Mouse (Mus musculus) MEL (cell line): ENCODE data around the gene Dmrta2. TPM values are rescaled to one million over a fixed set of nuclear protein-coding genes. Genes with fewer than 3 reads are reported as not detected.

Experiments used
- DNase-seq: peaks from one replicate; pipeline ENCODE4 v3.0.0; 2011; ENCODE audit warnings: low read depth, low spot score
- H3K27ac ChIP-seq: 2 replicates; pipeline ENCODE4 v1.5.1; 2012; ENCODE audit warnings: low read depth, mild to moderate bottlenecking, control low read depth, low read length, moderate library complexity; ENCODE audit not compliant: control insufficient read depth
- H3K27me3 ChIP-seq, 2 experiments: fragments of 150-350 bp in 1 of 2; sonication (generic) in 1 of 2; 2 replicates each; pipeline ENCODE4 v1.6.1; 2012; ENCODE audit warnings: low read length in 2 of 2, mild to moderate bottlenecking in 2 of 2, improper control_type of control experiment in 1 of 2, moderate library complexity in 1 of 2; ENCODE audit not compliant: insufficient read depth in 2 of 2, control insufficient read depth in 1 of 2
- H3K36me3 ChIP-seq, 2 experiments: 2 replicates each; pipeline ENCODE4 v1.6.1; 2012 to 2014; ENCODE audit warnings: low read length in 2 of 2, improper control_type of control experiment in 1 of 2, inconsistent platforms in 1 of 2, mild to moderate bottlenecking in 1 of 2; ENCODE audit not compliant: insufficient read depth in 2 of 2, control insufficient read depth in 1 of 2
- H3K4me1 ChIP-seq, 2 experiments: fragments of 150-350 bp in 1 of 2; sonication (generic) in 1 of 2; 2 replicates each; pipeline ENCODE4 v1.6.1; 2012; ENCODE audit warnings: low read length in 2 of 2, improper control_type of control experiment in 1 of 2, mild to moderate bottlenecking in 1 of 2; ENCODE audit not compliant: insufficient read depth in 2 of 2, control insufficient read depth in 1 of 2
- H3K4me3 ChIP-seq, 2 experiments: fragments of 150-350 bp in 1 of 2; sonication (generic) in 1 of 2; 2 replicates each; pipeline ENCODE4 v1.5.1; 2012; ENCODE audit warnings: low read depth in 2 of 2, low read length in 2 of 2, mild to moderate bottlenecking in 2 of 2, moderate library complexity in 2 of 2, control low read depth in 1 of 2, improper control_type of control experiment in 1 of 2; ENCODE audit not compliant: control insufficient read depth in 1 of 2, insufficient read depth in 1 of 2
- H3K79me2 ChIP-seq: 2 replicates; pipeline ENCODE4 v1.6.1; 2012; ENCODE audit warnings: mild to moderate bottlenecking, low read length, moderate library complexity; ENCODE audit not compliant: control insufficient read depth, poor library complexity, insufficient read depth
- H3K9ac ChIP-seq: 2 replicates; pipeline ENCODE4 v1.6.1; 2012; ENCODE audit warnings: low read depth, mild to moderate bottlenecking, control low read depth, low read length, moderate library complexity; ENCODE audit not compliant: control insufficient read depth, poor library complexity, severe bottlenecking
- H3K9me3 ChIP-seq: fragments of 150-350 bp; sonication (generic); replicated peaks from 2 replicates; pipeline ENCODE4 v1.6.1; 2012; ENCODE audit warnings: mild to moderate bottlenecking, low read length, improper control_type of control experiment, moderate library complexity; ENCODE audit not compliant: insufficient read depth
- BHLHE40 ChIP-seq: IDR thresholded peaks from 2 replicates; pipeline ENCODE4 v1.6.1; 2012; ENCODE audit warnings: low read depth, mild to moderate bottlenecking, inconsistent platforms, low read length, improper control_type of control experiment, borderline replicate concordance
- CHD1 ChIP-seq: IDR thresholded peaks from 2 replicates; pipeline ENCODE4 v1.6.1; 2012; ENCODE audit warnings: low read depth, mild to moderate bottlenecking, inconsistent platforms, low read length, improper control_type of control experiment
- CTCF ChIP-seq, 3 experiments: IDR thresholded peaks in 2 of 3; conservative IDR thresholded peaks in 1 of 3; 2 replicates each; pipeline ENCODE4 v1.5.1; 2011 to 2012; ENCODE audit warnings: low read length in 3 of 3, low read depth in 2 of 3, mild to moderate bottlenecking in 2 of 3, improper control_type of control experiment in 1 of 3, inconsistent platforms in 1 of 3, mixed read lengths in 1 of 3, moderate library complexity in 1 of 3; ENCODE audit not compliant: control insufficient read depth in 1 of 3, insufficient read depth in 1 of 3, poor library complexity in 1 of 3, severe bottlenecking in 1 of 3
- E2F4 ChIP-seq: IDR thresholded peaks from 2 replicates; pipeline ENCODE4 v1.6.1; 2011; ENCODE audit warnings: low read depth, low read length, improper control_type of control experiment, borderline replicate concordance
- EP300 ChIP-seq, 2 experiments: IDR thresholded peaks; 2 replicates each; pipeline ENCODE4 v1.6.1; 2011; ENCODE audit warnings: improper control_type of control experiment in 2 of 2, low read length in 2 of 2, low read depth in 1 of 2, mild to moderate bottlenecking in 1 of 2
- ETS1 ChIP-seq: IDR thresholded peaks from 2 replicates; pipeline ENCODE4 v1.6.1; 2012; ENCODE audit warnings: low read depth, mild to moderate bottlenecking, inconsistent platforms, low read length, improper control_type of control experiment, moderate library complexity
- GABPA ChIP-seq: IDR thresholded peaks from 2 replicates; pipeline ENCODE4 v1.6.1; 2012; ENCODE audit warnings: low read depth, mild to moderate bottlenecking, inconsistent platforms, low read length, improper control_type of control experiment, moderate library complexity
- JUND ChIP-seq: IDR thresholded peaks from 2 replicates; pipeline ENCODE4 v1.6.1; 2011; ENCODE audit warnings: low read depth, mild to moderate bottlenecking, improper control_type of control experiment, low read length
- KAT2A ChIP-seq: conservative IDR thresholded peaks from 2 replicates; pipeline ENCODE4 v1.6.1; 2012; ENCODE audit warnings: low read depth, low read length, improper control_type of control experiment, inconsistent platforms
- MAFK ChIP-seq: IDR thresholded peaks from 2 replicates; pipeline ENCODE4 v1.6.1; 2011; ENCODE audit warnings: low read depth, mild to moderate bottlenecking, low read length, improper control_type of control experiment, borderline replicate concordance
- MAX ChIP-seq: IDR thresholded peaks from 2 replicates; pipeline ENCODE4 v1.6.1; 2011; ENCODE audit warnings: low read length, improper control_type of control experiment
- MYC ChIP-seq: IDR thresholded peaks from 2 replicates; pipeline ENCODE4 v1.6.1; 2011; ENCODE audit warnings: low read depth, mild to moderate bottlenecking, low read length, improper control_type of control experiment, moderate library complexity
- NRF1 ChIP-seq: IDR thresholded peaks from 2 replicates; pipeline ENCODE4 v1.6.1; 2014; ENCODE audit warnings: low read depth, mild to moderate bottlenecking, inconsistent platforms, low read length, improper control_type of control experiment, moderate library complexity; ENCODE audit not compliant: poor library complexity, insufficient read depth, severe bottlenecking
- SIN3A ChIP-seq: IDR thresholded peaks from 2 replicates; pipeline ENCODE4 v1.6.1; 2012; ENCODE audit warnings: low read length, improper control_type of control experiment, inconsistent platforms
- SMC3 ChIP-seq: IDR thresholded peaks from 2 replicates; pipeline ENCODE4 v1.6.1; 2011; ENCODE audit warnings: low read depth, low read length, improper control_type of control experiment
- TBP ChIP-seq: IDR thresholded peaks from 2 replicates; pipeline ENCODE4 v1.8.0; 2011; ENCODE audit warnings: low read depth, low read length, improper control_type of control experiment
- TCF12 ChIP-seq: IDR thresholded peaks from 2 replicates; pipeline ENCODE4 v1.6.1; 2014; ENCODE audit warnings: low read depth, mild to moderate bottlenecking, inconsistent platforms, low read length, improper control_type of control experiment, moderate library complexity
- UBTF ChIP-seq: IDR thresholded peaks from 2 replicates; pipeline ENCODE4 v1.6.1; 2012; ENCODE audit warnings: low read depth, mild to moderate bottlenecking, inconsistent platforms, low read length, improper control_type of control experiment, moderate library complexity, borderline replicate concordance; ENCODE audit not compliant: insufficient read depth
- USF1 ChIP-seq: IDR thresholded peaks from 2 replicates; pipeline ENCODE4 v1.6.1; 2014; ENCODE audit warnings: low read depth, mild to moderate bottlenecking, inconsistent platforms, low read length, improper control_type of control experiment, moderate library complexity
- USF2 ChIP-seq, 2 experiments: IDR thresholded peaks; 2 replicates each; pipeline ENCODE4 v1.6.1; 2011 to 2012; ENCODE audit warnings: improper control_type of control experiment in 2 of 2, low read length in 2 of 2, borderline replicate concordance in 1 of 2, inconsistent platforms in 1 of 2, low read depth in 1 of 2, mild to moderate bottlenecking in 1 of 2; ENCODE audit not compliant: insufficient read depth in 1 of 2
- ZC3H11A ChIP-seq: IDR thresholded peaks from 2 replicates; pipeline ENCODE4 v1.6.1; 2012; ENCODE audit warnings: low read depth, mild to moderate bottlenecking, inconsistent platforms, low read length, improper control_type of control experiment
- ZKSCAN1 ChIP-seq: IDR thresholded peaks from 2 replicates; pipeline ENCODE4 v1.6.1; 2012; ENCODE audit warnings: low read depth, mild to moderate bottlenecking, inconsistent platforms, low read length, improper control_type of control experiment, moderate library complexity
- polyA plus RNA-seq, 2 experiments: library from polyadenylated mRNA; stranded (reverse) in 1 of 2; unstranded in 1 of 2; fragments of >175 nt in 1 of 2; fragments of >200 nt in 1 of 2; gene quantifications; 2 replicates each; pipeline versions ENCODE4 v1.2.1 to v1.2.4; 2012; ENCODE audit warnings: low replicate concordance in 2 of 2, low read depth in 1 of 2; ENCODE audit not compliant: insufficient read length in 2 of 2, insufficient read depth in 1 of 2, missing spikeins in 1 of 2
- total RNA-seq: library from RNA; depleted of rRNA; stranded (reverse); fragments of 300-350 nt; gene quantifications from 2 replicates; pipeline ENCODE4 v1.2.3, GENCODE M21; 2012

The Dmrta2 gene
- total and polyA plus RNA-seq, 3 experiments, result 0.08 to 0.11 TPM; not detected in 1

DNA sequence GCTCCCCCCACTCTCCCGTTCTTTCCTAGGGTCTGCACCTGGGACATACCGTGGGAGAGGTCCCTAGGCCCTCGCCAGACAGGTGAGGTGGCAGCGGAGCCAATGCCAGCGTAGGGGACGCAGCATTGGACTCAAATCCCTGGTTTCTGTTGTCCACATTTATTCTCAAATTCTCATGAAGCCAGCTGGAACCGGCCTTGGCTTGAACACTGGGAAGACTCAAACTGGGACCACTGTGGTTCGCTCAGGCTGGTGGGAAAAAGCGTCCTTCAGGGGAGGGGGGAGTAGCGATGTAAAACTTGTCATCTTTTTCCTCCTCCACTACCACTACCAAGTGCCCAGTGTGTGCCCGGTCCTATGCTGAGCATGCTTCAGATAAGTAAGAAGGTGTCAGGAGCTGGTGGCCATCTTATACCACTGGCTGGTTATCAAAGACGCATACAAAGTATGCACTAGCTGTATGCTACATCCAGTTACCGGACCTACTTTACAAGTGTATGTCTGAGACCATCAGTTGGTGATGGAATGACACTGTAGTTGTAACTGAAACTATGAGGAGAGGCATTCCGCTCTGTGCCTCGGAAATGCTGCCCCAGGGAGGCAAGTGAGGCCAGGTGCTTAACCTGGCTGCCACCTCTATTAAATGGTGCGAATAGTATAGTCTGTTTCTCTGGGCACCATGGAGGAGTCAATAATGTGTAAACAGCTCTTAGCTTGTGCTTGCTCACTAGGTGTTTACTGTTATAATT is 7.7 kb downstream of the Dmrta2 start:
- H3K27ac ChIP-seq, result no peak overlapping the region
- no peak for DNase-seq
- H3K4me3 ChIP-seq, result no peak overlapping the region
- H3K36me3 ChIP-seq, result no peaks in the 10 kb centered on the region
- no peaks in the 10 kb centered on the region for H3K79me2 ChIP-seq
- H3K9ac ChIP-seq, result no peak overlapping the region
- no peaks in the 10 kb centered on the region for H3K27me3 ChIP-seq
- no peaks in the 10 kb centered on the region for H3K4me1 ChIP-seq
- no peaks in the 10 kb centered on the region for H3K9me3 ChIP-seq
- TF ChIP-seq UBTF (no peak), ZC3H11A (no peak), SMC3 (no peak), USF2 (IDR thresholded peaks at IDR 0.05; ENCODE audit: borderline replicate concordance in 1 of 2, insufficient read depth in 1 of 2, low read depth in 1 of 2, low read length in 2 of 2) (no peak), CTCF (IDR thresholded peaks at IDR 0.05 in 2 of 3, conservative IDR thresholded peaks at IDR 0.05 in 1 of 3; ENCODE audit: control insufficient read depth in 1 of 3, insufficient read depth in 1 of 3, low read depth in 2 of 3, low read length in 3 of 3, poor library complexity in 1 of 3, severe bottlenecking in 1 of 3) (no peak), GABPA (no peak), JUND (no peak), TCF12 (no peak), TBP (no peak)

DNA sequence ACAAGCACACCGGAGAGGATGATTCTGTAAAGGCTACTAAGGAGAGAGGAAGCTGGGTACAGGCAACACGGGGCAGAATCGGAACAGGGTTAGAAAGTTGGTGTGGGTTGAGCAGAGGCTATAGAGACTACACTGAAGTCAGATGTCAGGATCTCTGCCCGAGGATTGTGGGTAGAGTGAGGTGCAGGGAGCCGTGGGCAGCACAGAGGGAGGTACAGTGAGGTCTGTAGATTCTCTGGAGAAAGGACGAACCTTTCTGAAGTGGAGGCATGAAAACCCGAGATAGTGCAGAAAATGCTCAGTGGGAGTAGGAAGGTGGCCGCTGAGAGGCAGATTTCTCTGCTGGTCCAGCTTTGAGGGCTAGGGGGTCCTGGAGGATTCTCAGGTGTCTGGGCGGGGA is 8.4 kb downstream of the Dmrta2 start:
- Histone ChIP-seq H3K79me2 (no peaks in the 10 kb centered on the region), H3K27me3 (no peaks in the 10 kb centered on the region), H3K27ac (no peak overlapping the region), H3K9me3 (no peaks in the 10 kb centered on the region), H3K36me3 (no peaks in the 10 kb centered on the region), H3K4me3 (no peak overlapping the region), H3K9ac (no peak overlapping the region), H3K4me1 (no peaks in the 10 kb centered on the region)
- DNase-seq, result no peak
- TF ChIP-seq GABPA (no peak), KAT2A (no peak), CHD1 (no peak), CTCF (IDR thresholded peaks at IDR 0.05 in 2 of 3, conservative IDR thresholded peaks at IDR 0.05 in 1 of 3; ENCODE audit: control insufficient read depth in 1 of 3, insufficient read depth in 1 of 3, low read depth in 2 of 3, low read length in 3 of 3, poor library complexity in 1 of 3, severe bottlenecking in 1 of 3) (no peak), E2F4 (no peak), MAX (no peak), MYC (no peak), USF2 (IDR thresholded peaks at IDR 0.05; ENCODE audit: borderline replicate concordance in 1 of 2, insufficient read depth in 1 of 2, low read depth in 1 of 2, low read length in 2 of 2) (no peak), TBP (no peak), BHLHE40 (no peak), MAFK (no peak), NRF1 (no peak), EP300 (IDR thresholded peaks at IDR 0.05; ENCODE audit: low read depth in 1 of 2, low read length in 2 of 2) (no peak), ZC3H11A (no peak), SIN3A (no peak), ETS1 (no peak), ZKSCAN1 (no peak), UBTF (no peak), JUND (no peak), USF1 (no peak)
